Mouse (Mus musculus) T-helper 1 cell (primary cell): ENCODE data around the gene Odf3.

Experiments used
- in situ Hi-C: fragments of 300-600 bp; cut with MboI, MseI; formaldehyde crosslinking; loops from one replicate; pipeline ENCODE4 v1.15.1; 2025; ENCODE audit warnings: high pct_unique_total_duplicates

Odf3 gene

GRCm38 (mm10) chr7:140847755-140848580 lies at the start of gene Odf3:
Odf3 (plus strand) TSS chr7:140847805.
- in situ Hi-C loops = no loop called here

DNA sequence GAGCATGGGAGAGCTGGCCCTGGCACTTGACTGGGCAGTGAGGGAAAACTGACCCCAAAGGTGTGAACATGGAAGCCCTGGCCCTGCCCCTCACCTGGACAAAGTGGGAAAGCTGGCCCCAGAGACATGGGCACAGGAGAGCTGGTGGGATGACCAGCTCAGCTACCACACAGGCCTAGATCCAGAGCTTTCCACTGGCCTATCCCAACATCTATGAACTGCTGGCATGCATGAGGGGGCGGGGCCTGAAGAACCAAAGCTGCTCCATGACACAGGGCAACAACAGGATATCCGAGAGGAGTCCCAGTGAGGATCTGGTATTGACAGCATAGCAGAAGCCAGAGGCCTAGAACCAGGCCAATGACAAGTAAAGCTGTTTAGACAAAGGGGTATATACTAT lies 49.4 kb upstream of the Odf3 start:
- in situ Hi-C loops = loop anchor here (10.0 kb wide), 2 partner anchors 723 to 903 kb away; partner anchors contain the start of gene Kndc1

DNA sequence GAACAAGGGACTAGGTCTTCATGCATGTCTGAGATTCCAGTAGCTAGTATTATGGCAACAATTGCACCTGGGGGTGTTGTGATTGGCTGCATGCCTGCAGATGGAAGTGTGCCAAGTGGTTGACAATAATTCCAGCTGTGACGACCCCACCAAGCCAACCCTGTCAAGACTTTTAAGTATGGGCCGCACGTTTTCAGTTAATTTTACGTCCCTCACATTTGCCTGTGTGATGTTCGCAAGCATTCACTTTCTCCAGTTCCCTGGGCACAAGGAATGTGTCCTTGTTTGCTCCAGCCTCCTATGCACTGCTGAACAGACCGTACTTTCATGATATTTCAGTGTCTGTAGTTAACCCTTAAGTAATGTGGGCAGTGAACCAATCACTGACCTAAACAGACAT lies 45.0 kb upstream of the Odf3 start:
- in situ Hi-C loops = no loop called here

DNA sequence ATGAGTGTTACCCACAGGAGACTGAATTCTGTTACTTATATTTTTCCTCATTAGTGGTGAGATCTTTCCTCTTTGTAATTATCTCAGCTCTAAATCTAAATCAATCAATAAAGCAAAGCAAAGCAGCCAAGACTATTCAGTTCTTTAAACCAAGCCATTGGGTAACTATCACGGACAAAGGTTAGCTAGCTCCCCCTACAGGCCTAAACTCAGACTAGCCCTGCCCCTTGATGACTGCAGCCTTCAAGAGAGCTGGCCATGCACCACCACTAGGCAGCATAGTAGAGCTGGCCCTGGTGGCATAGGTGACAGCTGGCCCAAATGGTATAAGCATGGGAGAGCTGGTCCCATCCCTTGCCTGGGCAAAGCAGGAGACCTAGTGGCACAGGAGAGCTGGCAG lies 41.9 kb upstream of the Odf3 start:
- in situ Hi-C loops = no loop called here

DNA sequence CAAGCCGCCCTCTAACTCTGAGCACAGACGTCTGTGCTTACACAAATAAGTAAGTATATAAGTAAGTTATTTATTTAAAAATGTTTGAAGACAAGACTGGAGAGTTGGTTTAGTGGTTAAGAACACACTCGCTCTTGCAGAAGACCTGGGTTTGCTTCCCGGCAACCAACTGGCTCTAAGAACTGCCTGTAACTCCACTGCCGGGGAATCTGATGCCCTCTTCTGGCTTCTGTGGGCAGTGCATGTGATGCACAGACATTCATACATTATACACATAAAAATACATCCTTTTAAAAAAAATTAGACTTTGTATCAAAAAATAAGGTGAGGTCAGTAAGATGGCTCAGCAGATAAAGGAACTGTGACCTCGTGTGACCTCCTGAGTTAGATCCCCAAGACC lies 37.1 kb upstream of the Odf3 start:
- in situ Hi-C loops = loop anchor here (5.0 kb wide), 1 partner anchor 633 kb away; no protein-coding TSS in a partner anchor

GRCm38 (mm10) chr7:140811714-140812113 lies 35.9 kb upstream of the Odf3 start:
- in situ Hi-C loops = loop anchor here (5.0 kb wide), 1 partner anchor 634 kb away; no protein-coding TSS in a partner anchor

DNA sequence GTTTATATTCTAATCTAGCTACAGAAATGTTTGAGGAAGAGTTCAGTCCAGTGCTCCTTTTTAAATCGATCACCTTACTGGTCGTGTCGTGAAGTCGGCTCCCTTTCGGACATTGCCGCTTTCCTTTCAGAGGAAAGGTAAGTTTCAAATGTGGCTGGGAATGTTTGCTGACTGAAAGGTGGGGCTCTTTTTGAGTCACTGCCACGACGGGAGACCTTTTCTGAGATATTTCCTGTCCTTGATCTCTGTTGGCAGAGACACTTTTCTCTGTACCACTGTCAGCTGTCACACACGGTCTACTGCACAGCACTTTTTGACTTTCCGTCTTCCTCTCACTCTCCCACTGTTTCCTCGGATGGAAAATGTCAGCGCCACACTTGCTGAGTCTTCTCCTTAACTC lies 34.8 kb upstream of the Odf3 start:
- in situ Hi-C loops = loop anchor here (5.0 kb wide), 1 partner anchor 636 kb away; no protein-coding TSS in a partner anchor

DNA sequence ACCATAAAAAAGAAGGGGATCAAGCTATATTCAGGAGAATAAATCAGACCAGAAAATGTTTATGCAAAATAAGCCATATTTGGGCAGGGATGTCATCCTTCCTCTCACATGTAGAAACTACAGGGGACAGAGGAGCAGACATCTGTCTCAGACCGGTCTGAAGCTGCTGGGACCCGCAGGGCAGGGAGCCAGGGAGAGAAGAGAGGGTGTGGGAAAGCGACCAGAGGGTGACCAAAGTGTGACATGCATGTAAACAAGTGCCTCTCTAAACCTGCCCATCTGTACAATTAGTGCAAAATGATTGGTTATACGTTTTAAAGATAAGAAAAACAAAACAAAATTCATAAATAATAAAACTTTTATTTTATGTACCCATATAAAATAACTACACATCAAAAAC lies 27.4 kb upstream of the Odf3 start:
- in situ Hi-C loops = no loop called here

DNA sequence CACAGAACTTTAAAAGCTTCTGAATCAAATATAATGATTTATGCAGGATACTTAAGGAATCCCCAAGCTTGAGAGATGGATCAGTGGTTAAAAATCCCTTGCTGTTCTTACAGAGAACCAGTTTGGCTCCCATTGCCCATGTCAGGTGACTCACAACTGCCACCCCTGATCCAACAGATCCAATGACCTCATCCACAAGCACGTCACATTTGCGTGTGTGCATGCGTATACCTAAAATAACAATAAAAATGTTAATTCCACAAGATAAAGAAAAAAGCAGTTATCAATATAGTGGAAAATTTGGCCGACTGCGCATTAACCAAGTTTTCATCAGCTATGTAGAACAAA lies 26.3 kb upstream of the Odf3 start:
- in situ Hi-C loops = no loop called here

GRCm38 (mm10) chr7:140821653-140822329 lies 25.8 kb upstream of the Odf3 start, which contains the start of gene Zfp941:
Zfp941 (minus strand) TSS chr7:140822178.
- in situ Hi-C loops = no loop called here

DNA sequence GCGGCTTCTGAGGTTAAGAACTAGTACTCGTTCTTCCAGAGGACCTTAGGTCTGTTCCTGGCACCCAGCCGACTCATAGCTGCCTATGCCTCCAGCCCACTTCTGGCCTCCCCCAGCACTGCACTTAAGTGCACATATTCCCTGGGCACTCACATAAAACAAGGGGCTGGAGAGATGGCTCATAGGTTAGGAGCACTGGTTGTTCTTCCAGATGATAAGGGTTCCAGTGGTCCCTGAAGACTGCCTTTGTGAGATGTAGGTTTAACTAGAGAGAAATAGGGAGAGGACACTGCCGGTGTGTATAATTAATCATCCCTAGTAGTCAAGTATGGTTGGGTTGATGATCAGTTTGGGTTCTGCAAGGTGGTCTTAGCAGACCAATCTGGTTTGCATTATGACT lies 24.9 kb upstream of the Odf3 start:
- in situ Hi-C loops = no loop called here

DNA sequence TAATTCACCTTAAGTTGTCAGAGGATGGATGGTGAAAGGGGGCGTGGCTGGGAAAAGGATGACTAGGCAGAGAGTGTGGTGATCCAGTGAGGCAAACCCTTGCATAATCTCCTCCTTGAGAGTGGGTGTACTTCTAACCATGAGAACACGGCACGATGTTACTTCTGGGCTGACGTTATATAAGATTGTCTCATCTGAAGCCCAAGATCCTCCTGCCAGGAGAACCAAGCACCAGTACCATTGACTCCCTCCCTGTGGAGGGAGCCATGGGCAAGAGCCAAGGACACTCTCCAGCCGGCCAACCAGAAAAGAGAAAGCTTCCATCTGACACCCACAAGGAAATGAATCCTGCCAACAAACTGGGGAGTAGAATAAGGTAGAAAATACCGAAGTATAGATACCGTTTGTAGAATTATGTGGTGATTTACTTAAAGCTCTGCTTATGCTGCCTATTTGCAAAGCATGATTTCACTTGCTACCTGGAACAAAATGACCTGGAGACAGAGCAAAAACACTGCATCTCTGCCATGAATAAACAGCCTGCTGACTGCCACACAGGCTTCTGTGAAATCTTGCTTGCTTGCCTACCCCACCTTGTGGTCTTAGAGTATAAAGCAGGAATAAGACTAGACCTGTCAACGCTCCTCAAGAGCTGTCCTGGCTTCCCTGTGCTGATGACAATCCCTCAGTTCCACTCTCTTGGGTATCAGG lies 19.3 kb upstream of the Odf3 start:
- in situ Hi-C loops = no loop called here

GRCm38 (mm10) chr7:140831447-140831846 lies 16.2 kb upstream of the Odf3 start:
- in situ Hi-C loops = no loop called here

DNA sequence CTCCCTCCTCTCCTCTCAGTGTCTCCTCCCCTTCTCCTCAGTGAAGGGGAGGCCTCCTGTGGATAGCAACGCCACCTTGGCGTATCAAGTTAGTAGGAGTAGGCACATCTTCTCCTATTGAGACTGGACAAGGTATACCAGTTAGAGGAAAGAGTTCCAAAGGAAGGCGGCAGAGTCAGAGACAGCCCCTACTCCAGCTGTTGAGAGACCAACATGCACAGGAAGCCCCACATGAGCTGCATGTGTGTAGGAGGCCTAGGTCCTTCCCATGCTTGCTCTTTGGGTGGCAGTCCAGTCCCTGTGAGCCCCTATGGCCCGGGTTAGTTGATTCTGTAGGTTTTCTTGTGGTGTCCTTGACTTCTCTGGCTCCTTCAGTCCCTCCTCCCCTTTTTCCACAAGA lies 14.3 kb upstream of the Odf3 start:
- in situ Hi-C loops = no loop called here

DNA sequence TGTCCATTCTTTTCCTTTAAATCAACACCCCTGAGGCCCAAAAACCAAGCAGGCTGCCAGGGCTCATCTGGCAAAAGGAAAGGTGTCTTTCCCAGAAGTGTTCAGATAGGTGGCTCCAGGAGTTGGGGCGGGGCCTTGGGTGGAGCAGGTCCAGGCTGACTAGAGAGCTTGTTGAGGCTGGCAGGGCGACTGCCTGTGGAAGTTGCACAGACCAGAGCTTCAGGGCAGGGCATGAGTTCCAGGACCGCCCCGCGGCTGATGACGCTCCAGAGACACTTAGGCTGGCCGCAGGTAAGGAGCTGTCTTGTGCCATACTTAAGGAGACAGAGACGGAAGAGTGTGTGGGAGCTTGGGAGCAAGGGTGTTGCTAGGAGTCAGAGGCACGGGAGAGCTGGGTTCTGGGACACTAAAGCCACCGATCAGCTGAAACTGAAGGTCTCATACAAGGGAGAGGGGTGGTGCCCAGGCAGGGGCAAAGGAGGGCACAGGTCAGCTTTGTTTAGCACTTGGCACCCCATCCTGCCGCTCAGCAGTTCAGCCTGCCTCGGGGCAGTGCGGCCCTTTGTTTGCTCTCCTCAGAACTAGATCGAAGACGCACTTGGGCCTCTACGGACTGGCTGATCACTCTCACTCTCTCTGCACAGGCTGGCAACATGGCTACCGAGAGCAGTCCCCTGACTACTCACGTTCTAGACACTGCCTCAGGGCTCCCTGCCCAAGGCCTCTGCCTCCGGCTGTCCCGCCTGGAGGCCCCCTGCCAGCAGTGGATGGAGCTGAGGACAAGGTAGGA lies 12.4 kb upstream of the Odf3 start, which contains the start of gene Urah:
Gene Urah, plus strand, starts transcription at position 51 of the 790 bp plus-strand sequence.
- in situ Hi-C loops = no loop called here

GRCm38 (mm10) chr7:140835758-140836087 lies 11.9 kb upstream of the Odf3 start:
- in situ Hi-C loops = no loop called here

DNA sequence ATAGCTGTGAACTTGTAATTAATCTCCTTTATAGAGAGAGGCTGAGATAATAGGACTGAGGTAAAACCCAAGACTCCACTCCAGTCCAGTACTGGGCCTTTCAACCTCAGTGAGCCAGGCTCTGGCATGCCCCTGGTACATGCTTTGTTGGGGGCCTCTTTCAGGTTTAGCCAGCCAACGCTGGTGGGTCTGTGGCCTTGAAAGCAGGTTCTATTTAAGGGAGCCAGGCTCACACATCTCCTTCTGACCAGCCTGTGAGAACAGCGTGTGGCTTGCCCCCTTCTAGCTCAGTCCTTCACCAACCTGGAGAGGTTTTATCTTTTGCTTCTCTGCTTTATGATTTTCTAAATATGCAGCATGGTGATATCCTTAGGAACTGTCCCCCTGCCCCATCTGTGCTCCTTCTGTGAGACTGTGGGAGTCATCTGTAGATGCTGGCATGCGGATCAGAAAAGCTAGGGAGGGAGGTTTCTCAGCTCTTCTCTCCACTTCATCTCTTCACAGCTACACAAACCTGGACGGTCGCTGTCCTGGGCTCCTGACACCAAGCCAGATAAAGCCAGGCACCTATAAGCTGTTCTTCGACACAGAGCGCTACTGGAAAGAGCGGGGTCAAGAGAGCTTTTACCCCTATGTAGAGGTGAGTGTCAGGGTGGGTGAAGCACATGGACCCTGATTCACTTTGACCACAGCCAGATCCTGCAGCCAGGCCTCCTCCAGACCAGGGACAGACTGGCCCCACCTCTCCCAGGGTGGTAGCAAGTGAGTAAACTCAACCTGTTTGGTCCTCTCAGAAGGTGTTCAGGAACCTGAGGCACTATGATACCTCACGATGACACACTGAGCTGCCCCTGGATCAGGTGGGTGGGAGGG lies 11.1 kb upstream of the Odf3 start:
- in situ Hi-C loops = no loop called here

GRCm38 (mm10) chr7:140839556-140839955 lies 8.0 kb upstream of the Odf3 start:
- in situ Hi-C loops = no loop called here

DNA sequence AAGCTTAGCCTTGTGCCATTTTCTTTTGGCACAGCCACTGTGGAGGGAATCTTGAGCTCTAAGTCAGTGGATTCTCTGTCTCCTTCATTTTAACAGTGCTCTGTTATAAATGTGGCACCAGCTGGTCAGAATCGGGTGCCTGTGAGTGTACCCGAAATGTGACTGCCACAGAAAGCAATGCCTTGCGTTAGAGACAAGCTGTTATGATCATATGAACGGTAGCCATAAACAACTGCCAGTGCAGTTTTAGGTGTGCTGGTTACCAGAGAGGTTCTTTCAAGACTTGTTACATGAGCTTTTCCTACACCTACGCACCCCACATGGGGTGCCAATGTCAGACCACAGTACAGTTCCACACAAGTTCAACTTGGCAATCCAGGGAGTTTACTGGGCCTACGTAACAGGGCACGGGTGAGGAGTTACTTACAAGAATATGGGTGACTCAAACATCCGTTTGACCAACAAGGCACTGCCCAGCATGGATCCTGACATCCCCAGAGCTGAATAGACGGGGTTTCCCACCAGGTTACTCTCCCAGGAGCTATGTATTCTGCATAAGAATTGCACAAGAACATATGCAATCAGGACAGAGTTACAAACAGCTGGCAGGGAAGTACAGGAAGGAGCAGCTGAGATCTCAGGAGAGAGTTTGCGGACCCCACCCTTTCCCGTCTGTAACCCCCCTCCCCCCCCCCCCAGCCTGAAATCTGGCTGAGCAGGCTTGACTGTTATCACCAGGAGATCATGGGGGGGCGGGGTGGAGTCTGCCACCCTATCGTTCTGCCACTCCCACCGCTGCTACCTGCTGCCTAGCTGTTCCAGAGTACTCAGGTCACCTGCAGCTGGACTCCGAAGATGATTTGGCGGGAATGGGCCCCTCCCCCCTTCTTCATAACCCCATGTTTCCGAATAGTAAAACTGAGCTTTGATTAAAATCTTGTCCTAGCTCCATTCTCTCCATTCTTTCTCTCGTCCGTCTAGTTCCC lies 6.6 kb upstream of the Odf3 start:
- in situ Hi-C loops = loop anchor here (5.0 kb wide), 2 partner anchors 61 to 216 kb away; partner anchors contain the start of gene Cox8b
